Mouse (Mus musculus) cerebellum, adult 9-11 months (tissue): ENCODE results near the gene Pycr2.
A peak's percentile ranks its signal among the peaks of the same experiment; 100 is the strongest.
"Not testable (repeated sequence)": the region's sequence is repeated elsewhere in the genome, so short reads cannot be mapped to it uniquely, and the experiment has no call there.

Source experiments
- DNase-seq: peaks from one replicate; pipeline ENCODE4 v3.0.0; 2022

The Pycr2 gene

DNA sequence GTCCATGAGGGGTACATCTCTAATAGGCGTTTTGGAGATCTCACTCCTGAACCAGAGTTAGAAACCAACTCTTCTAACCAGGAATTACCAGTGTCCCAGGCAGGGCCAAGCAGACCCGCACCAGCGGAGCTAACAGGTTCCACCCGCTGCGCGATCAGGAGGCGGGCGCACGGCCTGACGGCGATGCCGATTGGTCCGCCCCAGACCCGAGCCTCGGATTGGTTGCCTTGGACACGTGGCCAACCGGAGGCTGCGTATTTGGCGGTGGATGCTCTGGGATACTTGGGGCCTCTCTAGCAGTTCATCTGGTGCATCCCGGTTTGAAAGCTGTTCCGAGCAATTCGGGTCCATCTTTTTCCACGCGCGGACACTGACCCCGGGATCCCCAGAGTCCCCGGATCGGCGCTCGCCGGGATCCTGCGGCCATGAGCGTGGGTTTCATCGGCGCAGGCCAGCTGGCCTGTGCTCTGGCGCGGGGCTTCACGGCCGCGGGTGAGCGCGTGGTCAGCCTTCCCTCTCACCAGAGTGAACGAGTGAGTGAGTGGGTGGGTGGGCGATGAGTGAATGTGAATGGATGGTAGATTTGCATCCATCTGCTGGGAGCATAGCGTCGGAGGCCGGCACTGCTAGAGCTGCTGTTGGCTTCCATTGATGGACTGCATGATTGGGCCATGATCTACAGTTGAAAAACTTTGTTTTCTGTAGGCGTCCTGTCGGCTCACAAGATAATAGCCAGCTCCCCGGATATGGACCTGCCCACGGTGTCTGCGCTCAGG, at the start of gene Pycr2:
TSS of gene Pycr2 (plus strand) at position 255 of the 776 bp plus-strand sequence.
- peak; percentile 91 for DNase-seq

DNA sequence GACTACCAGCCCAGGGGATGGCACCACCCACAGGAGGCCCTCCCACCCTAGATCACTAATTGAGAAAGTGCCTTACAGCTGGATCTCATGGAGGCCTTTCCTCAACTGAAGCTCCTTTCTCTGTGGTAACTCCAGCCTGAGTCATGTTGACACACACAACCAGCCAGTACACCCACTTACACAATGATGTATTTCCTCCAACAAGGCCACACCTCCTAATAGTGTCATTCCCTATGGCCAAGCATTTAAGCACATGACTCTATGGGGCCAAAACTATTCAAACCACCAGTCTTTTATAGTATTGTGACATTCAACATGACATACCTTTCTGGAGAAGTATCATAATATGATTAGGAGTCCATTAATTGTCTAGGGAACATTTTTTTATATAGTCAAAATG, 45.3 kb upstream of the Pycr2 start:
- DNase-seq, result no peak

DNA sequence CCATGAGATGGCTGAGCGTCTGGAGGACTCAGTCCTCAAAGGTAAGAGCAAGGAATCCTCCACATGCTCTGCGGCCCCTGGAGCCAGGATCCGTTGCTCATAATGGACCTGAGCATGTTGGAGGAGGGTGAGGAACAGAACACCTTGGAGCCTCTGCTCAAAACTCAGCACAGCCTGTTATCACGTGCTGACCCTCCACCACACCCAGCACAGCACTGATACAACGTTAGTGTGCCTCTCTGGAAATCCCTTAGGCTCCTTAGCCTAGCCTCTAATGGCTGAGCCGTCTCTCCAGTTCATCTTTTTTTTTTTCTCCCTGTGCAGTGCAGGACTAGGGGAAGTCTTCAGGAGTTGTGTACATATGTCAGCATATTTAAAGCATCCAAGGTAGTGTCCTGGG, 44.1 kb upstream of the Pycr2 start:
- no peak for DNase-seq

DNA sequence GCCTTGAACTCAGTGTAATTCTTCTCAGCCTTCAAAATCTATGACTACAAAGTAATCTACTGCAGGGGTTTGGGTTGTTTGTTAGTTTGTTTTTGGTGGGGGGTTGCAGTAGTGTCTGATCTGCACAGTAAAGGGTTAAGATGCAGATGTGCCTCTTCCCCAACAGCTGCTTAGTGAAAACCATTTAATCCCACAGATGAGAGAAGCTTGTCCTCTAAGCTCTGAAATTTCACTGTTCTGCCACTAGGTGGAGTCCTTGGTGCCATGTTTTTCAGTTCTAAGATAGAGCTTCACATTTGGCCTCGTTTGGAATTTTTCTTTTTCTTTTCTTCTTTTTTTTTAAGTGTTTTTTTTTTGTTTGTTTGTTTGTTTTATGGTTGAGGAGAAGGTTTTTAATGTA, 40.5 kb upstream of the Pycr2 start:
- no peak for DNase-seq

DNA sequence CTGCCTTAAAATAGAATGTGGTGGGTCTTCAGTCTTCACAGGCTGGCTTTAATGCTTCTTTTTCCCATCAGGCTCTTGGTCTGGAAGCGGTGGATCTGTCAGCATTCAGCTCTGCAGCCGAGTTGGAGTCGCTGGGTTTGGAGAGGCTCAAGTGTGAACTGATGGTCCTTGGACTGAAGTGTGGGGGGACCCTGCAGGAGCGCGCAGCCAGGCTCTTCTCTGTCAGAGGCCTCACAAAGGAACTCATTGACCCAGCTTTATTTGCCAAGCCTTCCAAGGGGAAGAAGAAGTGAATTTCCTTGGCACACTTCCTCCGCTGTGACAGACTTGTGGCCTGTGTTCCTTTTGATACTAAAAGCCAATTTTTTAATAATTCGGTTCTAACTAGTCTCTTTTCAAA, 38.1 kb upstream of the Pycr2 start:
- DNase-seq, result no peak

DNA sequence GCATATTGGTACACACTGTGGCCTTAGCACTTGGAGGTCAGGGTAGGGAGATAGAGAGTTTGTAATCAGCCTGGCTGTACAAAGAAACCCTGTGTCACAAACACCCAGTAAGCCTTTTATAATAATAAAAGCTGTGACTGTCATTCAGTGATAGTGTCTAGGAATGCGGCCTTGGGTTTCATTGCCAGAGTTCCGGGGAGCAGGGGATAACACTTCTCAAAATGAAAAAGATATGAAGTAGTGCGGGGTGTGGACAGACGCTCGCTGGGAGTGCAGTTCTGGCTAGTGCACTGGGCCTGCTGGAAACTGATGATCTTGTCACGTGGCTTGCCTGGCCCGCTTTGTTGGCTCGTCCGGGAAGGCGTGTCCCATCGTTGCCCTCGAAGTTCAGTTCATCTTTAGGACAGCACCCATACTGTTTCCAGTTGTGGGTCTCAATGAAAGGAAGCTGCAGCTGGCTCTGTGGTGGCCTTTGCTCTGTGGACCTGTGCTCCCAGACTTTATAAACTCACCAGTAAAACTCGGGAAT, 33.9 kb upstream of the Pycr2 start:
- no peak for DNase-seq

DNA sequence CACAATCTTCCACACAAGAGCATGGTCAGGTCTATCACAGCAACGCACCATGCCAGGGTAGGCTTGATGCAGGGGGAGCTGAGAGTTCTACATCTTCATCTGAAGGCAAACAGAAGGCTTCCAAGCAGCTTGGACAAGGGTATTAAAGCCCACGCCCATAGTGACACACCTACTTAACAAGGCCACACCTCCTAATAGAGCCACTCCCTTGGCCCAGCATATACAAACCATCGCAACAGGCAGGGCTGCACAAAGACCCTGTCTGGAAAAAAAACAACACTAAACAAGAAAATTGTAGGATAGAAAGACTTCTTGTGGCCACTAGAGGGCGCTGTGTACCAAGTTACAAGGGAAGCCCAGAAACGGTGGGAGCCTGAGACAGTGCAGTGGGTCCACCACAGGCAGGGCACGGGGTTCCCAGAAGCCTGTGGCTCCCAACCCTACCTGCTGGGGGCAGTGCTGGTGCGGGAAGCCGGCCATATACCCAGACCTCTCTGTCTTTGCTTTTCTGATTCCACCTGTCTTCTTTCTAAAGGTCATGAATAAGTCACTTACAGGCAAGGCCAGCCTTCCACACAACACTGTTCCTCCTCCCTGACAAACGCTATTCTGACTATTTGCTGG, 30.1 kb upstream of the Pycr2 start:
- no peak for DNase-seq

DNA sequence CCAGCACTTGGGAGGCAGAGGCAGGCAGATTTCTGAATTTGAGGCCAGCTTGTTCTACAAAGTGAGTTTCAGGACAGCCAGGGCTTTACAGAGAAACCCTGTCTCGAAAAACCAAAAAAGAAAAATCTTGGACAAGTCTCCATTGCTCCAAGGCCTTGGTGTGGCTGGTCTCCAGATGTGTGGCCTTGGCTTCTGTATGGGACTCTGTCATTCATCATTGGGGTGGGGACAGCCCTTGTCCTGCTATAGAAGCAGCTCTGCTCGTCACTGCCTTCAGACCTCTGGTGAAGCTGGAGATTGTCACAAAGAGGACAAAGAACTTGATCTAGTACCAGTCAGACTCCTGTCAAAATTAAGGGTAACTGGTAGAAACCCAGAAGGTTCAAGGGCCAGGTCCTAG, 29.5 kb upstream of the Pycr2 start:
- DNase-seq, result no peak

DNA sequence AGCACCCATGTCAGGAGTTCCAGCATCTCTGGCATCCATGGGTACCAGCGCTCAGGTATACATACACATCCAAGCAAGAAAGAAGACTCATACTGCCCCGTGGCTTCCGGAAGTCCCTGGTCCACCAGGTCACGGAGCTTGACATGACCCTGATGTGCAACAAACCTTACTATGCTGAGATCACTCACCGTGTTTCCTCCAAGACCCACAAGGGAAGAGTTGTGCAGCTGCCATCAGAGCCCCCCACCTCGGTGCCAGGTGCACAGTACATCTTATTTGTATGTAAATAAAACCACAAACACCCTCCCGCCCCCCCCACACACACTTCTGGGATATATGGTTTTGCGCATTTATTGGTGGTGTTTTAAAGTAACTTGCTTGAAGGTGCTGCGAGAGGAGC, 29.0 kb upstream of the Pycr2 start:
- no peak for DNase-seq

DNA sequence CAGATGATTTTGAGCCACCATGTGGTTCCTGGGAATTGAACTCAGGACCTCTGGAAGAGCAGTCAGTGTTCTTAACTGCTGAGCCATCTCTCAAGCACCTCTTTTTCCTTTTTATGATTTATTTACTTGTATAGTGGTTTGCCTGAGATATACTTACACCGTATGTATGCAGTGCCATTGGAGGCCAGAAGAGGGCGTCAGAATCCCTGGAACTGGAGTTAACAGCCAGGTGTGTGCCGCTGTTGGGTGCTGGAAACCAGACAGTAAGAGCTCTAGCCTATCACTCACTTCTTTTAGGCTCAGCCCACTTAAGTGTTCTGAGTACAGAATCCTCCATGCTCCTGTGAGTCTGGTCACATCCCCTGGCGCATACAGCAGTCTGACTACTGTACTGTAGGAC, 26.6 kb upstream of the Pycr2 start:
- no peak for DNase-seq

DNA sequence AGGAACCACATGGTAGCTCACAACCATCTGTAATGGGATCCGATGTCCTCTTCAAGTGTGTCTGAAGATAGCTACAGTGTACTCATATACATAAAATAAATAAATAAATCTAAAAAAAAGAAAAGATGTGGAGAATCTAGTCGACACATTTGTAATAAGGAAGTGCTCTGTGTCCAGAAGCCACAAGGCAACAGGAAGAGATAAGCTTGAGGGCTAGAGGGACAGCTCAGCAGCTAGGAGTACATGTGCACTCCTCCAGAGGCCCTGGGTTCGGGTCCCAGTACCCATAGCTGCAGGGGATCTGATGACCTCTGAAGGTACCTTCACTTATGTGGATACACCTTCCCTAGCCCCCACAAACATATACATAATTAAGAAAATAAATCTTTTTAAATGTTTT, 22.3 kb upstream of the Pycr2 start:
- DNase-seq, result no peak

DNA sequence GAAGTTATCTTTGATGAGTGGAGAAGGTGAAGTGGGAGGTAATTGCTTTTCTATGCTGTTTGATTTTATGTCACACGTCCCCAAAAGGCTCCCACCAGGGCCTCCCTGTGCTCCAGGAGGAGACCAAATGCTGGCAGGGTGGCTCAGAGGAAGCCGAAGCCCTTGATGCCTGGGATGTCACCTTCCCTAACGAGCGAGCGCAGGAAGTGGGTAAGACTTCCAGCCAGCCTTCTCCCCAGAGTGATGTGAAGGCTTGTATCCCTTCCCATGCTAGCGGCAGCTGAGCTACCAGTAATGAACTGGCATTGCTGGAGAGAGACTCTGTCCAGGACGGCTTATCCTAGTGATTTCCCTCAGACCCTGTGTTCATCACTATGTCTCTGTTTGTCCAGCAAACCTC, 20.4 kb upstream of the Pycr2 start:
- no peak for DNase-seq

DNA sequence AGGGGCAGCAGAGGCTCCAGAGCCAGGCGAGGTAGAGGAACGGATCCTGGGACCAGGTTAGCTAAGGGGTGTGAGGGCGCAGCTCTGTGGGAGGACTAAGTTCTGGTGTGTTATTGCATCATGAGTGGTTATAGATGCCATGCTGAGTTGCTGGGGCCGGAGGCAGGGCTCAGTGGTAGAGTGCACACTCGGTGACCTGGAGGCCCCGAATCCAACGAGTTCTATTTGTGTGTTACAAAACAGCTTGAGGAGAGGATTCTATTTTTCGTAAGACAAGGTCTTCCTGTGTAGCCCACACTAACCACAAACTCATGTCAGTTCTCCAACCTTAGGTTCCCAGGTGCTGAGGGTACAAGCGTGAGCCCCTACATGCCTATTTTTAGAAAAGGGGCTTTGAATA, 19.6 kb upstream of the Pycr2 start:
- no peak for DNase-seq

DNA sequence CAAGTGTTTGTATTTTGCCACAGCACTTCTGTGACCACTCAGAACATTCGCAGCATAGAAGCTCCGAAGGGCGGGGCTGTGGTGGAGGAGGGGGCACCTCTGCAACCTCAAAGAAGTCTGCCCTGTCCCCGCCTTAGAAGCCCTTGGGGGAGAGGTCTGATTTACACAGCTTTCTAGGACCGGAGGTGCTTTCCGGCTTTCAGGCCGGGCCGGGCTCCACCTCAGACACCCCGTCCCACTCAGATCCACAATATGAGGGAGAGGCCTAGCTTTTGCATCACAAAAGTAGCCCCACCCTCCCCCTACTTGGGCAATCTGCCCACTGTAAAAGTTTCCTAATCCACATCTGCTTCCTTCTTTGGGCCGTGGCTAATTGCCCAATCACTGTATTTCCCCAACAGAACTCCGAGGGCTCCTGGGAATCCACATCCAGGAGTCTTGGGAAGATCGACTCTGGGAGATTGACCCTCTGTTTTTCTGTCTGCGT, 15.5 kb upstream of the Pycr2 start:
- no peak for DNase-seq

DNA sequence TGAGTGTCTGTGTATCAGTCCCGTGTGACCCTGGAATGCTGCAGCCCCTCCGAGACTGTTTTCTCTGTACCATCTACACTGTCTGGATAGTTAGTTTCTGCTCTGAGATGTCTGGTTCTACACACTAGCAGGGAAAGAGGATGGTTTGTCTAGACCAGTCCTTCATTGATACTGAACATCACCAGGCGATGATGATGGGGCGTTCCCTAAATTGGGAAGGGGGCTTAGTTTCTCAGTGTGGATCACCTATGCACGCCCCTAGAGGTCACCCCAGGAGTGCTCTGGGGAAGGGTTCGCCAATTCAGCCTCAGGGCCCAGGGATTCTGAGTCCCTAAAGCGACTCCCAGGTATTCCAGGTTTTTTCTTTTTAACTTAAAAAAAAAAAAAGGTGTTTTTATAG, 14.9 kb upstream of the Pycr2 start:
- no peak for DNase-seq

DNA sequence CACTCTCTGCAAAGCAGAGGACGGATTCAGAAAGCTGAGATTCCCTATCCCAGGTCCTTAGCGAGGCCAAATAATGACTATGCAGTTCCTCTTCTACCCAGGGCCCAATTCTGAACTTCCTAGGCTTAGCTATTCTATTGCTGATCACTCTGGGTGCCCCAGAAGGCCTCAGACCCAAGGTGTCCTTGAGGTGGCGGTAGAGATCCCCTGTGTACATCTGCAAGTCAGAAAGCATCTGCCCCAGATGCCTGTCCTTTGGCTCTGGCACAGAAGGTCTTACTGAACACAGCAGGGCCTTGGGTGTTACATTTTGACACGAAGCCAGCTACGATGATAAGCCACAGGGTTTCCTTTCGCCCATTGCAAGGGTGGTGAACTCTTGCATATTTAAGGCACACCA, 14.3 kb upstream of the Pycr2 start:
- DNase-seq, result no peak

DNA sequence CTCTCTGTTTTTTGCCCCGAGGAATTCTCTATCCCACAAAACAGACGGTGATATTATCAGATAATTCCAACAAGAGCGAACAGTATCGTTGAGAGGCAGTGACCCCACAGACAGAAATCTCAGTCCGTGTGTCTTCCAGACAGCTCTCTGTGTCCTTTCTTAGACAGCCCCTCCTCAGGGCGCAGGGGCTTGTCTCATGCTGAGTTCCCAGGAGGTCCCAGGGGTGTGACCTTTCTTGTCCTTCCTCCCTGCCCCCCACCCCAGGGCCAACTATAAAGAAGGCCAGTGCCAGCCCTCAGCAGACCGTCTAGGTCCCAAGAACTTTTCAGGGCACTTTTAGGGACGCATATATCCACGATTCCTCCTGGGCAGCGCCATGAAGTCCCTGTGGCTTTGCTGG, 11.3 kb upstream of the Pycr2 start, which contains the start of gene Lefty2:
TSS of gene Lefty2 (plus strand) at position 301 of the 400 bp plus-strand sequence.
- DNase-seq, result no peak

DNA sequence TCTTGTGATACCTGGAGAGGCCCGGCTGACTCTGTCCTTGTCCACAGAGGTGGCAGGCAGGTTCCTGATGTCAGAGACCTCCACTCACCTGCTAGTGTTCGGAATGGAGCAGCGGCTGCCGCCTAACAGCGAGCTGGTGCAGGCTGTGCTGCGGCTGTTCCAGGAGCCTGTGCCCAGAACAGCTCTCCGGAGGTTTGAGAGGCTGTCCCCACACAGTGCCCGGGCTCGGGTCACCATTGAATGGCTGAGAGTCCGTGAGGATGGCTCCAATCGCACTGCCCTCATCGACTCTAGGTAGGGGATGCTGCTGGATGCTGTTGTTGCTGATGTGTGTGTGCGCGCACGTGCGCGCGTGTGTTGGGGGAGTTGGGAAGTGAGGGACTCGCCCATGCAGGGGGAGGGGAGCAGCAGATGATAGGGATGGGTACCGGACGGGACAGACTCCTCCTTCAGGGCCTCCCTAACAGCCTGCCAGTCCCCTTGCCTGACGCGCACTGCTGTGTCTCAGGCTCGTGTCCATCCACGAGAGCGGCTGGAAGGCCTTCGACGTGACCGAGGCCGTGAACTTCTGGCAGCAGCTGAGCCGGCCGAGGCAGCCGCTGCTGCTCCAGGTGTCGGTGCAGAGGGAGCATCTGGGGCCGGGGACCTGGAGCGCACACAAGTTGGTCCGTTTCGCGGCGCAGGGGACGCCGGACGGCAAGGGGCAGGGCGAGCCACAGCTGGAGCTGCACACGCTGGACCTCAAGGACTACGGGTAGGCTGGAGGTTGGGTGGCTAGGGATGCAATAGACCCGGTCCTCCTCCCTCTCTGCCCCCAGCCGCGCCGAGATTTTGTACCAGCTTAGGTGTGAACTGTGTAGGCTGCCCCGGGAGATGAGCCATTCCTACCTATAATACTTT, 9.8 kb upstream of the Pycr2 start:
- DNase-seq, result not testable (repeated sequence)

DNA sequence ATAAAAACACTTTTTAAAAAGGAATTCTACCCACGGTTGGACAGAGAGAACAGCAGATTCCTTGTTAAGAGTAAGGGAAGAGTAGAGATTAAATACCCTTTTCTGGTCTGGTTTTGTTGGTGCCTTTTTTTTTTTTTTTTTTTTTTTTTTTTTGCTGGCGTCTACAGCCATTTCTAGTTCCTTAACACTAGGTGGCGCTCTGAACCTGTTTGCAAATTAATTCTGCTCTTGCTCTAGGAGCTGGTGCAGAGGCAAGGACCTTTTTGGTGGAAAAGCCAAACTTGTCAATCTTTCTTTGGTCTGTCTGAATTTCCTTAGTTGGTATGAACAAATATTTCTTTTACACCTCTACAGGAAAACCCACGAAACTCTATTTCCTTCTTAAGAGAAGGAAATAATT, 3.0 kb upstream of the Pycr2 start:
- peak; percentile 21 for DNase-seq

DNA sequence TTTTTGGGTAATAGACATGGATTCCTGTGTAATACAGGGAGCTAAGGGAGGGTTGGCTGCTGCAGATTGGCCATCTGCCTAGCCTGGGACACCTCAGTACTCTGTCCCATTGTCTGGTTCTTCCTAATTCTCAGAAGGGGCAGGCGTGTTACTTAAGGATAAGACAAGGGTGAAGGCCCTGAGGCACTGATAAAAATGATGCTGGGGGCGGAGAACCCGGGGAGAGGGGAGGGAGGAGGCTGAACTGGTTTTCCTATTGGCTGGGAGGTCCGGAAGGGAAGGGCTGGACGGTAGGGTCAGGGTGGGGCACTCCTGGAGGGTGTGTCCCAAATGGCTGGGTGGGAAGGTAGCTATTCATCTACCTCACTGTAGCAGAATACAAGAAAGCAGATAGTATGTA, 1.2 kb upstream of the Pycr2 start:
- DNase-seq, result peak; percentile 12

DNA sequence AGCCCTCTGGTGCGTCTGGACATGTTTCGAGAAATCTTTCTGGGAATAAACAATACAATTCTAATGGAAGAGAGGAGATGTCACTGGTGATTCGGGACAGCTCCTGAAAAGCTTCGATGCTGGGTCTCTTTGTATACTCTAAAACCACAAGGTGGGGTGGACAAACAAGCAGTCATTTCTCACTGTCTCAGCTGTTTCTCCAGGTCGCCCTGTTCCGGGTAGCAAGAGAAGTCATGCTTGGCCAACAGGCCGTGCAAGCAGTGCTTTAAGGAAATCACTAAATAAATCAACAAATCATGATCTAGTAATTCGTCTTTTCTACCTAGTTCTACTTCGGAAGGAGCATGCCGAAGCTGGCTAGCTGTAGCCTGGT, 441 bp upstream of the Pycr2 start:
- no peak for DNase-seq

DNA sequence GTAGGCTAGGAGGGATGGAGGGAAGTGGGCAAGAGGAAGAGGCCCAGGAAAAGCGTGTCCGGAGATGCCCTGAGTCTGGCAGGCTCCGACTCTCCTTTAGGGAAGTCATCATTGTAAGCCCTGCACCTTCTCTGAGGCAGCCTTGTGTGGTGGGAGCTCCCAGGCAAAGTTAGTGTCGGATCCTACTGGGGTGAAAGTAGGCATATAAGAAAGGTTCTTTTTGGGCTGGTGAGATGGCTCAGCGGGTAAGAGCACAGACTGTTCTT, 655 bp downstream of the Pycr2 start:
- peak; percentile 13 for DNase-seq

DNA sequence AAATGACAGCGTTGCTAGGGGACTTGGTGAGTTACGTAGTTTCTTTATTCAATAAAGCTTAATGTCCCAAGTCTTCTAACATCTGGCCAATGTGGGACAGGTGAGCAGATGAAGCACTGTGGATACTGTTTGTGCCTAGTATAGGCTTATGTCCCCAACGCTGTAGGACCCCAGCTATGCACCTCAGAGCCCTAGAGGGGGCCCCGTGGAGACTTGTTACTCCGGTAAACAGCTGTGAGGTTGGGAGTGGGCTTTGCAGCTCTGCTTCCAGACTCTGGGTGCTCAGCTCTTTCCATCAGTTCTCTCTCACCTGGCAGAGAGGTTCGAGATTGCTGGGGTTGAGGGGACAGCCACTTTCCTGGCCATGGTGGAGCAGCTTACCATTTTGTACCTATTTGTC, 1.2 kb downstream of the Pycr2 start:
- DNase-seq, result no peak

DNA sequence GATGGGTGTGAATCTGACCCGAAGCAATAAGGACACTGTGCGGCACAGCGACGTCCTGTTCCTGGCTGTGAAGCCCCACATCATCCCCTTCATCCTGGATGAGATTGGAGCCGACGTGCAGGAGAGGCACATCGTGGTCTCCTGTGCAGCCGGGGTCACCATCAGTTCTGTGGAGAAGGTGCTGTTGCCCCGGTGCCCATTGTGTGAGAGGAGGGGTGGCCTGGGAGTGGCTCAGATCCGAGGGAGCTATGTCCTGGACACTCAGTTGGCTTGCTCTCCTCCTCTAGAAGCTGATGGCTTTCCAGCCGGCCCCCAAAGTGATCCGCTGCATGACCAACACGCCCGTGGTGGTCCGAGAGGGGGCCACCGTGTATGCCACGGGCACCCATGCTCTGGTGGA, 1.8 kb downstream of the Pycr2 start:
- peak; percentile 12 for DNase-seq
